Mouse (Mus musculus): ENCODE data around the gene Olfr711. TPM values are rescaled to one million over a fixed set of nuclear protein-coding genes. Genes with fewer than 3 reads are reported as not detected.

The Olfr711 gene
- not detected for polyA plus RNA-seq (2014; fragmentation: Illumina TruSeq; extraction: RNeasy Lipid Tissue Mini Kit (QIAGEN cat#74804); ENCODE audit: low read depth, low replicate concordance)

DNA sequence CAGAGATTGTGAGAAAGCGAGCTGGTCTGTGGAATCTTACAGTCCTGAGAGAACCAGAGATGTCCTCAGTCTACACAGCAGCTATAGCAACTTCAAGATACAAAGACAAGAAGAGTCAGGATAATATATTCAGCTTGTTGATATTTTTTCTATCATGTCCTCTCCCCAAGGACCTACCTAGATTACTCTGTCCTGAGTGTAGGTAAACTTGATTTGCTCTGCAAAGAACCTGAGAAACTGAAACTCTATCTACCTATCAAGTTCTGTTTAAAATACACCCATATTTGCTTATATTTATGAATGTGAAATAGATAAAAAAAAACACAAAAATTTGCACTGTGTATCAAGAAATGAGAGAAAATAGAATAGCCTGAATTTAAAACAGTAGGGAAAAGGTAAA, at the start of gene Olfr711:
Gene Olfr711 (minus strand): TSS at position 101 of the 400 bp plus-strand sequence.

GRCm38 (mm10) chr7:107005972-107006371, 30.7 kb upstream of the Olfr711 start, which contains the start of gene Olfr2:
Olfr2 (minus strand) TSS chr7:107006072.

GRCm38 (mm10) chr7:106963837-106964236, 11.4 kb downstream of the Olfr711 start, which contains the start of gene Olfr6:
Olfr6 (minus strand) TSS chr7:106963937.

DNA sequence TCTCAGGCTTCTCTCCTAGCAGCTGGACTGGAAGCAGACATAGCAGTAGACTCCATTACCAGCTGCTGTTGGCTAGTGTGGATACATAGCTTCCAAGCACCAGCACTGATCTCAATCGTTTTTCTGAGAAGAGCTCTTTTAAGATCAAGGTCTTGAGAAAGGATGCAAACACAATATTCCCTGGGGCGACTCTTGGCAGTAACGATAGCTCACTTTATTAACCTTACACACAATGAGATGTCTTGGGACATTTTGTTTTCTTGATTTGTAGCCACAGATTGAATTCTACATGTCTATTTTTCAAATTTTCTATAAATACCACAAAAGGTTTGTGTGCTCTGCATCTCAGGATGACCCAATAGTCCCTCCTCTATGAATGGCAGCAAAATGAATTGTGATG, 27.0 kb downstream of the Olfr711 start, which contains the start of gene Olfr710:
Gene Olfr710 (minus strand): TSS at position 101 of the 400 bp plus-strand sequence.

DNA sequence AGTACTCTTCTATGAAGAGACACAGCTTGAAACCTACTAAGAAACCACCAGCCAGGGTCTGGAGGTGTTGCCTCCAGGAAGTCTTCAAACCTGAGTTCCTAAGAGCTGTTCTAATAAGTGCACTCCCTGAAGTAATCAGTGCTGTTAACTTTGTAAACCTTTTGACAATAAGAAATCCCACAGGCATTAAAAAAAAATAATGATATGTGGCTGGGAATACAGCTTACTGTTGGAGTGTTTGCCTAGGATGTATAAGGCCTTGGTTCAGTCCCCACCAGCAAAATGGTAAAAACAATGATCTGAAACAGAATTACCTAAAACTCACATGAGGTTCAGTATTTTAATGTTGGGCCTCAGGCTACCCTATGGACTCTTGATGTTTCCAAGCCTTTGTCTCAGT, 43.1 kb downstream of the Olfr711 start, which contains the start of gene Olfr709-ps1:
Gene Olfr709-ps1 (minus strand): TSS at position 101 of the 400 bp plus-strand sequence.

Other genes with a start within 250 kb of the Olfr711 start
- not detected for gene Olfr697, start 233.0 kb downstream of the Olfr711 start, polyA plus RNA-seq (2014; fragmentation: Illumina TruSeq; extraction: RNeasy Lipid Tissue Mini Kit (QIAGEN cat#74804); ENCODE audit: low read depth, low replicate concordance)
- not detected for gene Olfr698, start 220.1 kb downstream of the Olfr711 start, polyA plus RNA-seq (2014; fragmentation: Illumina TruSeq; extraction: RNeasy Lipid Tissue Mini Kit (QIAGEN cat#74804); ENCODE audit: low read depth, low replicate concordance)
- gene Olfr699, start 182.3 kb downstream of the Olfr711 start, polyA plus RNA-seq (2014; fragmentation: Illumina TruSeq; extraction: RNeasy Lipid Tissue Mini Kit (QIAGEN cat#74804); ENCODE audit: low read depth, low replicate concordance): not detected
- not detected for gene Olfr700, start 166.6 kb downstream of the Olfr711 start, polyA plus RNA-seq (2014; fragmentation: Illumina TruSeq; extraction: RNeasy Lipid Tissue Mini Kit (QIAGEN cat#74804); ENCODE audit: low read depth, low replicate concordance)
- not detected for gene Olfr701, start 161.3 kb downstream of the Olfr711 start, polyA plus RNA-seq (2014; fragmentation: Illumina TruSeq; extraction: RNeasy Lipid Tissue Mini Kit (QIAGEN cat#74804); ENCODE audit: low read depth, low replicate concordance)
- not detected for gene Olfr702, start 141.6 kb downstream of the Olfr711 start, polyA plus RNA-seq (2014; fragmentation: Illumina TruSeq; extraction: RNeasy Lipid Tissue Mini Kit (QIAGEN cat#74804); ENCODE audit: low read depth, low replicate concordance)
- not detected for gene Olfr703, start 132.1 kb downstream of the Olfr711 start, polyA plus RNA-seq (2014; fragmentation: Illumina TruSeq; extraction: RNeasy Lipid Tissue Mini Kit (QIAGEN cat#74804); ENCODE audit: low read depth, low replicate concordance)
- not detected for gene Olfr704, start 112.3 kb downstream of the Olfr711 start, polyA plus RNA-seq (2014; fragmentation: Illumina TruSeq; extraction: RNeasy Lipid Tissue Mini Kit (QIAGEN cat#74804); ENCODE audit: low read depth, low replicate concordance)
- not detected for gene Olfr705, start 98.6 kb downstream of the Olfr711 start, polyA plus RNA-seq (2014; fragmentation: Illumina TruSeq; extraction: RNeasy Lipid Tissue Mini Kit (QIAGEN cat#74804); ENCODE audit: low read depth, low replicate concordance)
- gene Olfr706, start 87.3 kb downstream of the Olfr711 start, polyA plus RNA-seq (2014; fragmentation: Illumina TruSeq; extraction: RNeasy Lipid Tissue Mini Kit (QIAGEN cat#74804); ENCODE audit: low read depth, low replicate concordance): not detected
- not detected for gene Olfr707, start 74.2 kb downstream of the Olfr711 start, polyA plus RNA-seq (2014; fragmentation: Illumina TruSeq; extraction: RNeasy Lipid Tissue Mini Kit (QIAGEN cat#74804); ENCODE audit: low read depth, low replicate concordance)
- gene Olfr1532-ps1, start 67.5 kb downstream of the Olfr711 start, polyA plus RNA-seq (2014; fragmentation: Illumina TruSeq; extraction: RNeasy Lipid Tissue Mini Kit (QIAGEN cat#74804); ENCODE audit: low read depth, low replicate concordance): not detected
- not detected for gene Olfr709-ps1, start 43.2 kb downstream of the Olfr711 start, polyA plus RNA-seq (2014; fragmentation: Illumina TruSeq; extraction: RNeasy Lipid Tissue Mini Kit (QIAGEN cat#74804); ENCODE audit: low read depth, low replicate concordance)
- gene Olfr710, start 27.1 kb downstream of the Olfr711 start, polyA plus RNA-seq (2014; fragmentation: Illumina TruSeq; extraction: RNeasy Lipid Tissue Mini Kit (QIAGEN cat#74804); ENCODE audit: low read depth, low replicate concordance): not detected
- gene Olfr6, start 11.5 kb downstream of the Olfr711 start, polyA plus RNA-seq (2014; fragmentation: Illumina TruSeq; extraction: RNeasy Lipid Tissue Mini Kit (QIAGEN cat#74804); ENCODE audit: low read depth, low replicate concordance): not detected
- gene Olfr2, start 30.6 kb upstream of the Olfr711 start, polyA plus RNA-seq (2014; fragmentation: Illumina TruSeq; extraction: RNeasy Lipid Tissue Mini Kit (QIAGEN cat#74804); ENCODE audit: low read depth, low replicate concordance): not detected
- not detected for gene Olfr713, start 55.7 kb upstream of the Olfr711 start, polyA plus RNA-seq (2014; fragmentation: Illumina TruSeq; extraction: RNeasy Lipid Tissue Mini Kit (QIAGEN cat#74804); ENCODE audit: low read depth, low replicate concordance)
- not detected for gene Olfr714, start 95.5 kb upstream of the Olfr711 start, polyA plus RNA-seq (2014; fragmentation: Illumina TruSeq; extraction: RNeasy Lipid Tissue Mini Kit (QIAGEN cat#74804); ENCODE audit: low read depth, low replicate concordance)
- gene Olfr17, start 117.8 kb upstream of the Olfr711 start, polyA plus RNA-seq (2014; fragmentation: Illumina TruSeq; extraction: RNeasy Lipid Tissue Mini Kit (QIAGEN cat#74804); ENCODE audit: low read depth, low replicate concordance): not detected
- not detected for gene Olfr715b, start 134.9 kb upstream of the Olfr711 start, polyA plus RNA-seq (2014; fragmentation: Illumina TruSeq; extraction: RNeasy Lipid Tissue Mini Kit (QIAGEN cat#74804); ENCODE audit: low read depth, low replicate concordance)
- not detected for gene Olfr715, start 155.6 kb upstream of the Olfr711 start, polyA plus RNA-seq (2014; fragmentation: Illumina TruSeq; extraction: RNeasy Lipid Tissue Mini Kit (QIAGEN cat#74804); ENCODE audit: low read depth, low replicate concordance)
- gene Olfr716, start 162.9 kb upstream of the Olfr711 start, polyA plus RNA-seq (2014; fragmentation: Illumina TruSeq; extraction: RNeasy Lipid Tissue Mini Kit (QIAGEN cat#74804); ENCODE audit: low read depth, low replicate concordance): not detected
- gene Nlrp14, start 191.5 kb upstream of the Olfr711 start, polyA plus RNA-seq (2014; fragmentation: Illumina TruSeq; extraction: RNeasy Lipid Tissue Mini Kit (QIAGEN cat#74804); ENCODE audit: low read depth, low replicate concordance): not detected
- not detected for gene Rbmxl2, start 234.0 kb upstream of the Olfr711 start, polyA plus RNA-seq (2014; fragmentation: Illumina TruSeq; extraction: RNeasy Lipid Tissue Mini Kit (QIAGEN cat#74804); ENCODE audit: low read depth, low replicate concordance)

Measured in kidney, adult 10 weeks (tissue).